Mouse (Mus musculus) spleen, postnatal 0 days (tissue): Measurements from ENCODE around the gene Haus2. TPM values are rescaled to one million over a fixed set of nuclear protein-coding genes. Genes with fewer than 3 reads are reported as not detected.

Source experiments
- polyA plus RNA-seq: library from polyadenylated mRNA; unstranded; fragments of >200 nt; fragmentation: Nextera tagmentation; extraction: Ambion mirVana; gene quantifications from 2 replicates; pipeline ENCODE4 v1.2.1, GENCODE M21; 2015

Gene Haus2
- polyA plus RNA-seq = 16.7 and 19.0 TPM in 2 replicates

GRCm38 (mm10) chr2:120608830-120609723 lies at the start of gene Haus2, which contains the start of gene Lrrc57:
Haus2 (plus strand) TSS chr2:120609383.
Lrrc57 (minus strand) TSS chr2:120609520.

DNA sequence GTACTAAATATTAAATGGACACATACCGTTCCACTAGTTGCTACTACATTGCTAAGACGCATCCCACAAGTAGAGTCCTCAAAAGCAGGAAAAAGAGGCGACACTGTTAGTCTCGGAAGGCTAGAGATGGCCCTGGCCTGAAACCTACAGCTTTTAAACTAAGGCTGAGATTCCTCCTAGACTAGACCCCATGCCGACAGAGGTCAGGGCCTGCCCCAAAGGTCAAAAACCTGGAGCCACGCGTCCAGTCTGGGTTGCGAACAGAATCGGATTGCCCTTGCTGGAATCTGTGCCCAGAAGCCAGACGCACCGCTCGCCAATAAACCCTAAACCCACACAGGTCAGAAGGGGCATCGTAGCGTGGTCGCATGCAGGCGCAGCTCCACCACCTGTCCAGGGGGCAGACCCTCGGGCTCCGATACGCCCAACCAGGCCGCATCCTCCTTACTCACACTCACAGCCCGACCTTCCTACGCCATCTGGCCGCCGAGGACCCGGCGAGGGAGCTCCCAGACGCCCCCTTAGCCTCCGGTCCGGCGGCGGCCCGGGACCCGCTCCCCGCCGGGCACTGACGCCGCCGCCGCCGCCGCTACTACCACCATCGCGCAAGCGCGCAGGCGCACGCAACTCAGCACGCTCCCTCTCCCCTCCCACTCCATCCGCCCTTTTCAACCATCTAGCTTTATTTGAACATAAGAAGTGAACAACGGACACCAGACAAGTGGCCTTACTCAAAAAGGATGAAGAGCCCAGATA lies 45.8 kb upstream of the Haus2 start, which contains the start of gene Zfp106:
TSS of gene Zfp106 (minus strand) at position 609 of the 756 bp plus-strand sequence.

GRCm38 (mm10) chr2:120566886-120567797 lies 42.0 kb upstream of the Haus2 start, which contains the start of gene Snap23:
Snap23 (plus strand) TSS chr2:120567671.

GRCm38 (mm10) chr2:120628886-120629735 lies 19.9 kb downstream of the Haus2 start, which contains the start of gene Stard9:
Stard9 (plus strand) TSS chr2:120629121.

Other genes with a start within 250 kb of the Haus2 start
- gene Ganc, start 205.5 kb upstream of the Haus2 start, polyA plus RNA-seq = 10.0 and 10.6 TPM in 2 replicates
- gene Tmem87a, start 205.3 kb upstream of the Haus2 start, polyA plus RNA-seq = 6.8 and 7.7 TPM in 2 replicates
- gene Capn3, start 153.4 kb upstream of the Haus2 start, polyA plus RNA-seq = 2.6 and 2.9 TPM in 2 replicates
- gene Zfp106, start 45.5 kb upstream of the Haus2 start, polyA plus RNA-seq = 25.4 and 27.8 TPM in 2 replicates
- 25.2 and 28.9 TPM in 2 replicates for gene Snap23, start 41.7 kb upstream of the Haus2 start, polyA plus RNA-seq
- gene Lrrc57, start 137 bp downstream of the Haus2 start, polyA plus RNA-seq = 13.5 and 14.1 TPM in 2 replicates
- 3.9 and 4.7 TPM in 2 replicates for gene Stard9, start 19.7 kb downstream of the Haus2 start, polyA plus RNA-seq
- 8.3 and 8.8 TPM in 2 replicates for gene Cdan1, start 240.7 kb downstream of the Haus2 start, polyA plus RNA-seq
- 0.78 and 1.2 TPM in 2 replicates for gene Ttbk2, start 241.2 kb downstream of the Haus2 start, polyA plus RNA-seq